Mouse (Mus musculus) lung, postnatal 0 days (tissue): ENCODE data around the gene Syt13. TPM values are rescaled to one million over a fixed set of nuclear protein-coding genes. Genes with fewer than 3 reads are reported as not detected.

Experiments used
- ATAC-seq: fragments of 200-750 bp; cut with Nextera tagmentation; 2 replicates; pipeline ENCODE4 v1.8.0; 2017; ENCODE audit warnings: moderate library complexity
- DNase-seq: peaks from one replicate; pipeline ENCODE4 v3.0.0-alpha.2; 2016; ENCODE audit warnings: low spot score
- H3K27ac ChIP-seq: fragments of 300-500 bp; sonication (generic); 2 replicates; pipeline ENCODE4 v1.5.1; 2014; ENCODE audit warnings: antibody characterized with exemption, mild to moderate bottlenecking, low read length, mixed read lengths
- H3K27me3 ChIP-seq: fragments of 300-500 bp; sonication (generic); replicated peaks from 2 replicates; pipeline ENCODE4 v1.6.1; 2014; ENCODE audit warnings: low read length, mixed read lengths; ENCODE audit not compliant: insufficient read depth
- H3K36me3 ChIP-seq: fragments of 300-500 bp; sonication (generic); 2 replicates; pipeline ENCODE4 v1.6.1; 2014; ENCODE audit warnings: low read length, mixed read lengths; ENCODE audit not compliant: insufficient read depth
- H3K4me1 ChIP-seq: fragments of 300-500 bp; sonication (generic); 2 replicates; pipeline ENCODE4 v1.6.1; 2014; ENCODE audit warnings: antibody characterized with exemption, low read depth, low read length, mixed read lengths; ENCODE audit not compliant: insufficient read depth
- H3K4me2 ChIP-seq: fragments of 300-500 bp; sonication (generic); replicated peaks from 2 replicates; pipeline ENCODE4 v1.6.1; 2014; ENCODE audit warnings: low read depth, mild to moderate bottlenecking, low read length, moderate library complexity, mixed read lengths
- H3K4me3 ChIP-seq: fragments of 300-500 bp; sonication (generic); 2 replicates; pipeline ENCODE4 v1.5.1; 2014; ENCODE audit warnings: low read depth, low read length
- H3K9ac ChIP-seq: fragments of 300-500 bp; sonication (generic); replicated peaks from 2 replicates; pipeline ENCODE4 v1.6.1; 2014; ENCODE audit warnings: low read depth, mild to moderate bottlenecking
- H3K9me3 ChIP-seq: fragments of 300-500 bp; sonication (generic); 2 replicates; pipeline ENCODE4 v1.6.1; 2016; ENCODE audit warnings: low read length, mixed read lengths
- CTCF ChIP-seq: IDR thresholded peaks from 2 replicates; pipeline ENCODE4 v1.5.1; 2016; ENCODE audit warnings: antibody characterized with exemption, mild to moderate bottlenecking
- EP300 ChIP-seq: IDR thresholded peaks from 2 replicates; pipeline ENCODE4 v1.6.1; 2016; ENCODE audit warnings: antibody characterized with exemption, mild to moderate bottlenecking, control low read depth
- WGBS: fragments of 180-500 bp; shearing (Covaris S2); extraction: QIAGEN DNeasy Blood & Tissue Kit; methylation state at CpG from one replicate; pipeline ENCODE4 v1.1.7; 2014; 5-methylcytosine and 5-hydroxymethylcytosine counted together
- polyA plus RNA-seq: library from polyadenylated mRNA; unstranded; fragments of >200 nt; fragmentation: Nextera tagmentation; extraction: Ambion mirVana; gene quantifications from 2 replicates; pipeline ENCODE4 v1.2.1, GENCODE M21; 2015

Gene Syt13
- polyA plus RNA-seq, 1 experiment from 2014 or later, result 0.24 TPM

DNA sequence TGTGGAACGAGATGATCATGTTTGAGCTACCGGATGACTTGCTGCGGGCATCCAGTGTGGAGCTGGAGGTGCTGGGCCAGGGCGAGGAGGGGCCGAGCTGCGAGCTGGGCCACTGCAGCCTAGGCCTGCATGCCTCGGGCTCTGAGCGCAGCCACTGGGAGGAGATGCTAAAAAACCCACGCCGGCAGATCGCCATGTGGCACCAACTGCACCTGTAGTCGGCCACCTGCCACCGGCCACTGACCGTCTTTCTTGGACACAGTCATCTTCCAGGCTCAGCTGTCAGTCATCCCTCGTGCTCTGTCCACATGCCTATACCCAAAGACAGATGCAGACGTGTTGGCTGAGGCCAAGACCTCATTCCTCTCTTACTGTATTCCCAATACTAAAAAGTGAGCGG lies 38.6 kb downstream of the Syt13 start:
- H3K4me1 ChIP-seq, result no peaks in the 10 kb centered on the region
- H3K4me3 ChIP-seq, result no peak overlapping the region
- no peak overlapping the region for H3K4me2 ChIP-seq
- no peak overlapping the region for H3K27ac ChIP-seq
- no peak overlapping the region for H3K9ac ChIP-seq
- TF ChIP-seq EP300 (no peak), CTCF (no peak)
- WGBS, result 93% methylated on average over 17 of the region's 17 CpGs
- DNase-seq (no peak), ATAC-seq (no peak)
- no peaks in the 10 kb centered on the region for H3K27me3 ChIP-seq
- no peaks in the 10 kb centered on the region for H3K36me3 ChIP-seq
- no peaks in the 10 kb centered on the region for H3K9me3 ChIP-seq

DNA sequence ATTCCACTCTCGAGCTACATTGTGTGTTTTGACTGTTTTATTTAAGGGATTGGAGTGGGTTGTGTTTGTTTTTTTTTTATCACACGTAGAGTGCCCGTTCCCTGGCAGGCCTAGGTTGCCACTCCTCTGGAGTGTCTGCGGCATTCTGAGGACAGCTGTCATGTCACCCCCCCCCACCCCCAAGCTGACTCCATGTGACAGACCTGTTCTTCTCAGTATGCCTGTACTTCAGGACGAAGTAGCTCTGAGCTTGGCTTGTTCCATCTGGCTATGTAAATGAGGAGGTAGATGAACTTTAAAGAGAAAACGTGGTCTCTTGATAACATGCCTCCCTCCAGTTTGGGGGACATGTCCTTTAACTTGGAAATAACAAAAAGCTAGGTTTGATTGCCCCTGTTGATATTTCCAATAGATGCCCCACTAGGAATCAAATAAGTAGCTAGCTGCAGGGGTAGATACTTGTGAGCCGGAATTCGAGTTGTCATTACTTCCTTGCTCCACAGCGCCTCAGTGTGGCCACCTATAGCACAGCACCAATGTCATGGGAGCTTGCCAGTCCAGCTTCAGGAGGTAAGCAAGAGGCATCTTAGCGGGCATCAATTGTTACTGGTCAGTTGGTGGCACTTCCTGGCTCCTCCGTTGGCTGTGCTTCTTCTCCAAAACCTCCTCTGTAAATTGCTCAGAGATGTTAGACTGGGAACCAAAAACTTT lies 39.7 kb downstream of the Syt13 start:
- no peaks in the 10 kb centered on the region for H3K4me1 ChIP-seq
- no peaks in the 10 kb centered on the region for H3K9me3 ChIP-seq
- no peak overlapping the region for H3K4me2 ChIP-seq
- no peak overlapping the region for H3K9ac ChIP-seq
- H3K27me3 ChIP-seq, result no peaks in the 10 kb centered on the region
- no peak overlapping the region for H3K27ac ChIP-seq
- WGBS, result 24% methylated on average over 11 of the region's 11 CpGs
- no peaks in the 10 kb centered on the region for H3K36me3 ChIP-seq
- ATAC-seq (peak; percentile 54), DNase-seq (peak; percentile 80)
- H3K4me3 ChIP-seq, result no peak overlapping the region
- TF ChIP-seq EP300 (no peak), CTCF (peak; percentile 93)

DNA sequence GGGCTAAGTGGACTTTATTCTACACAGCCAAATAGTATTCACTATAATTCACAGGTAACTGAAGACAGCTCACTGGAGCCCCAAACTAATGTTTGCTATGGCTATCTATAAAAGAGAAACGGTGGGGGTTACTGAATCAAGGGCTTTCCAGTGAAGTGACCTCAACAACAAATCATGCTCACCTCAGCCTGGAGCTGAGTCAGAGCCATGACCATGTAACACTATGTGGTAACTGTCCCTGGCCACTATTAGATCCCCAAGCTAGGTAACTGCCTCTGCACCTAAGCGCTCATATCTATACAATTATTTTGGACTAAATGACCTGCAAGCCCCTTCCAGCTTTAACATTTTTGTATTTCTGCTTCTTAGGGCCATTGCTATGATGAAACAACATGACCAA lies 42.0 kb downstream of the Syt13 start:
- no peaks in the 10 kb centered on the region for H3K27me3 ChIP-seq
- H3K36me3 ChIP-seq, result no peaks in the 10 kb centered on the region
- ATAC-seq, result no peak
- H3K4me3 ChIP-seq, result no peak overlapping the region
- H3K4me2 ChIP-seq, result no peak overlapping the region
- H3K4me1 ChIP-seq, result no peaks in the 10 kb centered on the region
- peaks cover 2% of the 10 kb centered on the region; the same call in 1 of the 2 replicates for H3K9me3 ChIP-seq
- no peak for DNase-seq
- no peak for TF ChIP-seq CTCF
- TF ChIP-seq EP300, result no peak
- H3K27ac ChIP-seq, result no peak overlapping the region
- no peak overlapping the region for H3K9ac ChIP-seq
- WGBS, result 69% methylated on average over 2 of the region's 2 CpGs

DNA sequence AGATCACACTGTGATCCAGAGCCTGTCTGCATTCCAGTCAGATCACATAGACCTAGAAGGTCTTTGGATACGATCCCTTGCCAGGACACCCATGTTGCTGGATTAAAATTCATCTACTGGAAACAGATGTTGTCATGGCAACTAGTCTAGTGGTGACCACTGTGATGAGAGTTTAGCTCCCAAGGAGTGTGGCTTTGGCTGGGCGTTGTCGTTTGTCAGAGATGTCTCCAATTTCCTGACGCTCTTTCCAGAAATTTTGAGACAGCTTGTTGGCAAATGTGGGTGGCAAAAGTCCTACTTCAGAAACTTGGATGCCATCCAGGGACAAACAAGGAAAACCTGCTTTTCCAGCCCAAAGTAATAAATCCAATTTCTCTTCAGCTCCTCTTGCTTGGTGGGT lies 43.7 kb downstream of the Syt13 start:
- Histone ChIP-seq H3K9ac (no peak overlapping the region), H3K27me3 (no peaks in the 10 kb centered on the region), H3K9me3 (peaks cover 2% of the 10 kb centered on the region; the same call in 1 of the 2 replicates), H3K27ac (no peak overlapping the region), H3K36me3 (no peaks in the 10 kb centered on the region), H3K4me3 (no peak overlapping the region), H3K4me1 (no peaks in the 10 kb centered on the region), H3K4me2 (no peak overlapping the region)
- ATAC-seq (peak; percentile 26), DNase-seq (peak; percentile 45)
- WGBS, result 39% methylated on average over 4 of the region's 4 CpGs
- TF ChIP-seq EP300 (no peak), CTCF (no peak)

- no peaks in the 10 kb centered on the region for H3K36me3 ChIP-seq
- TF ChIP-seq CTCF, result no peak
- TF ChIP-seq EP300, result no peak
- WGBS, result 74% methylated on average over 1 of the region's 1 CpGs
- no peaks in the 10 kb centered on the region for H3K4me1 ChIP-seq
- no peak overlapping the region for H3K9ac ChIP-seq
- H3K4me3 ChIP-seq, result no peak overlapping the region
- no peaks in the 10 kb centered on the region for H3K27me3 ChIP-seq
- no peak for ATAC-seq
- peaks cover 2% of the 10 kb centered on the region; the same call in 1 of the 2 replicates for H3K9me3 ChIP-seq
- no peak overlapping the region for H3K4me2 ChIP-seq
- H3K27ac ChIP-seq, result no peak overlapping the region
- no peak for DNase-seq
Measured at GRCm38 (mm10) chr2:92964345-92964744, 49.4 kb downstream of the Syt13 start.

DNA sequence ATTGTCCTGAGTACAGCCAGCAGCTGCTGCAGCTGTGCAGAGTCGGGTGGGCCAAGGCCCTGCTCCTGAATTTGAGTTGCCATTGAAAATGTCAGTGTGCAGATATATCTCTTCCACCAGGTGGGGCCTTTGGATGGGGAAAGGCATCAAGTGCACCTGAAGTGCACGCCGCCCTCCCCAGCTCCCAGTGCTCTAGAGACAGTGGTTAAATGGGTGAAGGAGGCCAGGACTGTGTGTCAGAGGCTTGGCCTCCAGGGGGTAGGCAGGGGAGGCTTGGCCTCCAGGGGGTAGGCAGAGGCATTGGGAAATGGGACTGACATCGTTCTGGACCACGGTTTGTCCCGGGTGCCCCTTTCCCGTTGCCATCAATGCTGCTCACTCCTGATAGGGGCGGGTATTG lies 51.4 kb downstream of the Syt13 start:
- no peak overlapping the region for H3K9ac ChIP-seq
- WGBS, result 58% methylated on average over 8 of the region's 8 CpGs
- H3K4me2 ChIP-seq, result no peak overlapping the region
- H3K9me3 ChIP-seq, result no peaks in the 10 kb centered on the region
- H3K27me3 ChIP-seq, result no peaks in the 10 kb centered on the region
- H3K4me3 ChIP-seq, result no peak overlapping the region
- TF ChIP-seq CTCF (peak; percentile 67), EP300 (no peak)
- no peak overlapping the region for H3K27ac ChIP-seq
- H3K4me1 ChIP-seq, result no peaks in the 10 kb centered on the region
- no peaks in the 10 kb centered on the region for H3K36me3 ChIP-seq
- ATAC-seq, result 0 out of 2 replicates have a peak, but pooled peaks have one; percentile 16
- peak; percentile 40 for DNase-seq
